Mouse (Mus musculus): ENCODE results near the gene Lmbr1l. TPM values are rescaled to one million over a fixed set of nuclear protein-coding genes. Genes with fewer than 3 reads are reported as not detected.
"Not testable (repeated sequence)": the region's sequence is repeated elsewhere in the genome, so short reads cannot be mapped to it uniquely, and the experiment has no call there.

Gene Lmbr1l
- total RNA-seq, 2 experiments from 2014 or later = 13.8 to 18.4 TPM

GRCm38 (mm10) chr15:98942081-98942480 is 24.1 kb upstream of the Lmbr1l start:
- DNase-seq (ENCODE audit: low spot score in 2 of 2) = no peak
- intact Hi-C loops (cut with DNase I) = no loop called here

- no peak for DNase-seq (ENCODE audit: low spot score in 2 of 2)
- intact Hi-C loops (cut with DNase I) = no loop called here
Measured at GRCm38 (mm10) chr15:98941539-98941938, 23.5 kb upstream of the Lmbr1l start.

GRCm38 (mm10) chr15:98940816-98941215 is 22.8 kb upstream of the Lmbr1l start:
- intact Hi-C loops (cut with DNase I) = no loop called here
- peak in 1 of 2 experiments; percentile 43 for DNase-seq (ENCODE audit: low spot score in 2 of 2)

GRCm38 (mm10) chr15:98934217-98934839 is 16.3 kb upstream of the Lmbr1l start, which contains the start of gene Tuba1b:
Tuba1b (minus strand) TSS chr15:98934565.
- intact Hi-C loops (cut with DNase I) = loop anchor here (1.0 to 2.0 kb wide), 3 partner anchors 19 to 59 kb away; partner anchors contain the start of genes Gm49450 and Tuba1a
- DNase-seq (ENCODE audit: low spot score in 2 of 2) = peak; percentile 95 to 96

GRCm38 (mm10) chr15:98933833-98934216 is 15.8 kb upstream of the Lmbr1l start:
- intact Hi-C loops (cut with DNase I) = loop anchor here (1.0 to 2.0 kb wide), 3 partner anchors 19 to 59 kb away; partner anchors contain the start of genes Gm49450 and Tuba1a
- peak; percentile 97 to 98 for DNase-seq (ENCODE audit: low spot score in 2 of 2)

- intact Hi-C loops (cut with DNase I) = not testable (repeated sequence)
Measured at GRCm38 (mm10) chr15:98933004-98933671, 15.1 kb upstream of the Lmbr1l start.

GRCm38 (mm10) chr15:98930998-98931397 is 13.0 kb upstream of the Lmbr1l start:
- intact Hi-C loops (cut with DNase I) = no loop called here

More at GRCm38 (mm10) chr15:98933004-98933671, 15.1 kb upstream of the Lmbr1l start:
- not testable (repeated sequence) for DNase-seq (ENCODE audit: low spot score in 2 of 2)

GRCm38 (mm10) chr15:98930017-98930734 is 12.1 kb upstream of the Lmbr1l start:
- intact Hi-C loops (cut with DNase I) = no loop called here
- no peak for DNase-seq (ENCODE audit: low spot score in 2 of 2)

More at GRCm38 (mm10) chr15:98930998-98931397, 13.0 kb upstream of the Lmbr1l start:
- no peak for DNase-seq (ENCODE audit: low spot score in 2 of 2)

- intact Hi-C loops (cut with DNase I) = loop anchor here (2.0 kb wide), 1 partner anchor 36 kb away; no protein-coding TSS in a partner anchor
- peak; percentile 73 to 79 for DNase-seq (ENCODE audit: low spot score in 2 of 2)
Measured at GRCm38 (mm10) chr15:98928598-98929240, 10.7 kb upstream of the Lmbr1l start.

GRCm38 (mm10) chr15:98927566-98927965 is 9.5 kb upstream of the Lmbr1l start:
- intact Hi-C loops (cut with DNase I) = loop anchor here (1.0 kb wide), 1 partner anchor 50 kb away; no protein-coding TSS in a partner anchor
- no peak for DNase-seq (ENCODE audit: low spot score in 2 of 2)

- no peak for DNase-seq (ENCODE audit: low spot score in 2 of 2)
- intact Hi-C loops (cut with DNase I) = no loop called here
Measured at GRCm38 (mm10) chr15:98924682-98925081, 6.7 kb upstream of the Lmbr1l start.

GRCm38 (mm10) chr15:98923031-98923537 is 5.1 kb upstream of the Lmbr1l start:
- no peak for DNase-seq (ENCODE audit: low spot score in 2 of 2)

GRCm38 (mm10) chr15:98922581-98922980 is 4.5 kb upstream of the Lmbr1l start:
- no peak for DNase-seq (ENCODE audit: low spot score in 2 of 2)
- intact Hi-C loops (cut with DNase I) = no loop called here

More at GRCm38 (mm10) chr15:98923031-98923537, 5.1 kb upstream of the Lmbr1l start:
- intact Hi-C loops (cut with DNase I) = no loop called here

- no peak for DNase-seq (ENCODE audit: low spot score in 2 of 2)
- intact Hi-C loops (cut with DNase I) = no loop called here
Measured at GRCm38 (mm10) chr15:98921510-98921909, 3.5 kb upstream of the Lmbr1l start.

GRCm38 (mm10) chr15:98918499-98918895 is 466 bp upstream of the Lmbr1l start:
- not testable (repeated sequence) for DNase-seq (ENCODE audit: low spot score in 2 of 2)
- intact Hi-C loops (cut with DNase I) = loop anchor here (2.0 kb wide), 1 partner anchor 38 kb away; no protein-coding TSS in a partner anchor

- DNase-seq (ENCODE audit: low spot score in 2 of 2) = no peak
- intact Hi-C loops (cut with DNase I) = no loop called here
Measured at GRCm38 (mm10) chr15:98917091-98917490, 940 bp downstream of the Lmbr1l start.

GRCm38 (mm10) chr15:98916016-98916415 is 2.0 kb downstream of the Lmbr1l start:
- no peak for DNase-seq (ENCODE audit: low spot score in 2 of 2)
- intact Hi-C loops (cut with DNase I) = no loop called here

- intact Hi-C loops (cut with DNase I) = no loop called here
- no peak for DNase-seq (ENCODE audit: low spot score in 2 of 2)
Measured at GRCm38 (mm10) chr15:98914903-98915302, 3.1 kb downstream of the Lmbr1l start.

- no peak for DNase-seq (ENCODE audit: low spot score in 2 of 2)
- intact Hi-C loops (cut with DNase I) = no loop called here
Measured at GRCm38 (mm10) chr15:98904692-98905091, 13.3 kb downstream of the Lmbr1l start.

Data from left cerebral cortex, postnatal 25 days (tissue).